Mouse (Mus musculus) stomach, postnatal 0 days (tissue): ENCODE results near the gene Gm10721. TPM values are rescaled to one million over a fixed set of nuclear protein-coding genes. Genes with fewer than 3 reads are reported as not detected.
A peak's percentile ranks its signal among the peaks of the same experiment; 100 is the strongest.
"Not testable (repeated sequence)": the region's sequence is repeated elsewhere in the genome, so short reads cannot be mapped to it uniquely, and the experiment has no call there.

Experiments
- ATAC-seq: fragments of 200-750 bp; cut with Nextera tagmentation; 2 replicates; pipeline ENCODE4 v1.8.0; 2017; ENCODE audit not compliant: low FRiP score, low TSS enrichment
- DNase-seq: peaks from one replicate; pipeline ENCODE4 v3.0.0-alpha.2; 2016; ENCODE audit warnings: low spot score
- H3K27ac ChIP-seq: fragments of 300-500 bp; sonication (generic); replicated peaks from 2 replicates; pipeline ENCODE4 v1.5.1; 2014; ENCODE audit warnings: mild to moderate bottlenecking, control low read depth
- H3K27me3 ChIP-seq: fragments of 300-500 bp; sonication (generic); 2 replicates; pipeline ENCODE4 v1.6.1; 2014; ENCODE audit warnings: low read length; ENCODE audit not compliant: control insufficient read depth, insufficient read depth
- H3K36me3 ChIP-seq: fragments of 300-500 bp; sonication (generic); 2 replicates; pipeline ENCODE4 v1.6.1; 2014; ENCODE audit warnings: low read length, mixed read lengths; ENCODE audit not compliant: control insufficient read depth, insufficient read depth
- H3K4me1 ChIP-seq: fragments of 300-500 bp; sonication (generic); replicated peaks from 2 replicates; pipeline ENCODE4 v1.6.1; 2014; ENCODE audit warnings: antibody characterized with exemption; ENCODE audit not compliant: control insufficient read depth, insufficient read depth
- H3K4me2 ChIP-seq: fragments of 300-500 bp; sonication (generic); replicated peaks from 2 replicates; pipeline ENCODE4 v1.6.1; 2014; ENCODE audit warnings: low read depth, mild to moderate bottlenecking, control low read depth, moderate library complexity
- H3K4me3 ChIP-seq: fragments of 300-500 bp; sonication (generic); 2 replicates; pipeline ENCODE4 v1.5.1; 2014; ENCODE audit warnings: low read depth, low read length, control low read depth
- H3K9ac ChIP-seq: fragments of 300-500 bp; sonication (generic); 2 replicates; pipeline ENCODE4 v1.6.1; 2014; ENCODE audit warnings: mild to moderate bottlenecking, low read length, control low read depth, mixed read lengths
- H3K9me3 ChIP-seq: fragments of 300-500 bp; sonication (generic); 2 replicates; pipeline ENCODE4 v1.6.1; 2016; ENCODE audit warnings: low read length; ENCODE audit not compliant: control insufficient read depth
- WGBS: fragments of 180-500 bp; shearing (Covaris S2); extraction: QIAGEN DNeasy Blood & Tissue Kit; methylation state at CpG from one replicate; pipeline ENCODE4 v1.1.7; 2014; 5-methylcytosine and 5-hydroxymethylcytosine counted together
- polyA plus RNA-seq: library from polyadenylated mRNA; unstranded; fragments of >200 nt; fragmentation: Nextera tagmentation; extraction: Ambion mirVana; gene quantifications from 2 replicates; pipeline ENCODE4 v1.2.1, GENCODE M21; 2015

Gene Gm10721
- polyA plus RNA-seq, 1 experiment from 2014 or later: not detected

GRCm38 (mm10) chr9:3009331-3009730 lies 3.6 kb upstream of the Gm10721 start:
- WGBS: no CpG with 5 or more reads among the region's 5 CpGs
- not testable (repeated sequence) for H3K9ac ChIP-seq, H3K9me3 ChIP-seq, H3K4me3 ChIP-seq, H3K27me3 ChIP-seq, H3K36me3 ChIP-seq, H3K27ac ChIP-seq, H3K4me1 ChIP-seq, H3K4me2 ChIP-seq, DNase-seq
- ATAC-seq: peak; percentile 51; the same call in 1 of the 2 replicates

- H3K4me3 ChIP-seq, DNase-seq, H3K4me2 ChIP-seq, H3K9ac ChIP-seq, H3K27me3 ChIP-seq, H3K4me1 ChIP-seq, H3K36me3 ChIP-seq, ATAC-seq, H3K27ac ChIP-seq, H3K9me3 ChIP-seq: not testable (repeated sequence)
- 87% methylated on average over 2 of the region's 7 CpGs for WGBS
Measured at GRCm38 (mm10) chr9:3012054-3012621, 802 bp upstream of the Gm10721 start.

- H3K9me3 ChIP-seq, ATAC-seq, H3K27me3 ChIP-seq, DNase-seq, H3K9ac ChIP-seq, H3K36me3 ChIP-seq, H3K4me2 ChIP-seq, H3K4me1 ChIP-seq, H3K27ac ChIP-seq, H3K4me3 ChIP-seq: not testable (repeated sequence)
- WGBS: 62% methylated on average over 4 of the region's 9 CpGs
Measured at GRCm38 (mm10) chr9:3015354-3015753, 2.4 kb downstream of the Gm10721 start, which contains the start of gene Gm10720. Gene Gm10720, plus strand, starts transcription at chr9:3015654.

- 70% methylated on average over 4 of the region's 6 CpGs for WGBS
Measured at GRCm38 (mm10) chr9:3015896-3016295, 3.0 kb downstream of the Gm10721 start.

GRCm38 (mm10) chr9:3017108-3017507 lies 4.2 kb downstream of the Gm10721 start, which contains the start of gene Gm10719:
Gene Gm10719, plus strand, starts transcription at chr9:3017408.
- H3K4me2 ChIP-seq, H3K27ac ChIP-seq, H3K4me3 ChIP-seq, H3K36me3 ChIP-seq, H3K9ac ChIP-seq, ATAC-seq, H3K9me3 ChIP-seq, DNase-seq, H3K4me1 ChIP-seq, H3K27me3 ChIP-seq: not testable (repeated sequence)
- 100% methylated on average over 1 of the region's 9 CpGs for WGBS

More at GRCm38 (mm10) chr9:3015896-3016295, 3.0 kb downstream of the Gm10721 start:
- not testable (repeated sequence) for H3K27me3 ChIP-seq, ATAC-seq, H3K27ac ChIP-seq, H3K36me3 ChIP-seq, H3K4me2 ChIP-seq, H3K4me3 ChIP-seq, H3K9me3 ChIP-seq, DNase-seq, H3K4me1 ChIP-seq, H3K9ac ChIP-seq

GRCm38 (mm10) chr9:3018944-3019343 lies 6.0 kb downstream of the Gm10721 start:
- H3K4me2 ChIP-seq, H3K27me3 ChIP-seq, H3K4me1 ChIP-seq, DNase-seq, H3K4me3 ChIP-seq, H3K9ac ChIP-seq, ATAC-seq, H3K27ac ChIP-seq, H3K9me3 ChIP-seq, H3K36me3 ChIP-seq: not testable (repeated sequence)
- 62% methylated on average over 9 of the region's 9 CpGs for WGBS

GRCm38 (mm10) chr9:3019835-3020727 lies 7.1 kb downstream of the Gm10721 start:
- not testable (repeated sequence) for H3K27ac ChIP-seq, H3K4me3 ChIP-seq, H3K36me3 ChIP-seq, H3K9me3 ChIP-seq, H3K4me2 ChIP-seq, H3K9ac ChIP-seq, DNase-seq, H3K27me3 ChIP-seq, H3K4me1 ChIP-seq
- 80% methylated on average over 11 of the region's 19 CpGs for WGBS
- ATAC-seq: 0 out of 2 replicates have a peak, but pooled peaks have one; percentile 54

GRCm38 (mm10) chr9:3022316-3023008 lies 9.5 kb downstream of the Gm10721 start:
- not testable (repeated sequence) for DNase-seq, H3K27me3 ChIP-seq, H3K9me3 ChIP-seq, H3K4me3 ChIP-seq, ATAC-seq, H3K4me1 ChIP-seq, H3K4me2 ChIP-seq, H3K36me3 ChIP-seq, H3K9ac ChIP-seq, H3K27ac ChIP-seq
- WGBS: 73% methylated on average over 9 of the region's 13 CpGs
